Mouse (Mus musculus): Measurements from ENCODE around the gene Fbn1. TPM values are rescaled to one million over a fixed set of nuclear protein-coding genes. Genes with fewer than 3 reads are reported as not detected.

Fbn1 gene
- polyA plus RNA-seq, 1 experiment from 2014 or later: 33.6 TPM

DNA sequence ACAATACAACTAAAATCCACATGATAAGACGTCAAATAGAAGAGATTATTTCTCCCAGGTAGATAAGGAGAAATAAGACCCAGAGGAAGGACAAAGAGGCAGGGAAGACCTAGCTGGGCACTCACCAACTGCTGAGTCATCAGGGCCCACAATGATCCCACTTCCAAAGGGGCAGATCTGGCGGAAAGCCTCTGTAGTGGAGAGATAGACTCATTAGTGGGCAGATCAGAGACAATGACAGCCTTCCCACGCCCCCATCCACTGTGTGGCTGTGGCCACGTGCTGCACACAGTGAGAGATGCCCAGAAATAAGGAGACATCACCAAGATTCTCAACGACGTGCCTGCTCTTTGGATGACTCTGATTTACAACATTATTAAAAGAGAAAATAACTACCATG is 186.7 kb downstream of the Fbn1 start:
- H3K9ac ChIP-seq (ENCODE audit: low read length): no peak overlapping the region
- WGBS: 80% methylated on average over 6 of the region's 6 CpGs
- H3K4me2 ChIP-seq (ENCODE audit: low read length): no peak overlapping the region
- H3K27ac ChIP-seq (replicated peaks in 1 of 2; ENCODE audit: control insufficient read depth in 1 of 2, insufficient read depth in 1 of 2, low read depth in 2 of 2, low read length in 2 of 2): no peak overlapping the region
- no peaks in the 10 kb centered on the region for H3K27me3 ChIP-seq (ENCODE audit: control insufficient read depth, insufficient read depth, low read length)
- peaks cover 84% of the 10 kb centered on the region for H3K36me3 ChIP-seq (ENCODE audit: control insufficient read depth, insufficient read depth, low read length)
- no peaks in the 10 kb centered on the region for H3K9me3 ChIP-seq (ENCODE audit: control insufficient read depth, low read length)
- no peak overlapping the region for H3K4me3 ChIP-seq (ENCODE audit: control insufficient read depth in 1 of 2, insufficient read depth in 1 of 2, low read depth in 1 of 2, low read length in 2 of 2)
- H3K4me1 ChIP-seq (ENCODE audit: control insufficient read depth in 2 of 2, insufficient read depth in 2 of 2, low read length in 2 of 2): peaks cover 2 to 17% of the 10 kb centered on the region in 2 experiments; a peak in 3 of 4 replicates
- no peak for ATAC-seq (ENCODE audit: insufficient number of reproducible peaks, insufficient read depth, low FRiP score, low read depth)

DNA sequence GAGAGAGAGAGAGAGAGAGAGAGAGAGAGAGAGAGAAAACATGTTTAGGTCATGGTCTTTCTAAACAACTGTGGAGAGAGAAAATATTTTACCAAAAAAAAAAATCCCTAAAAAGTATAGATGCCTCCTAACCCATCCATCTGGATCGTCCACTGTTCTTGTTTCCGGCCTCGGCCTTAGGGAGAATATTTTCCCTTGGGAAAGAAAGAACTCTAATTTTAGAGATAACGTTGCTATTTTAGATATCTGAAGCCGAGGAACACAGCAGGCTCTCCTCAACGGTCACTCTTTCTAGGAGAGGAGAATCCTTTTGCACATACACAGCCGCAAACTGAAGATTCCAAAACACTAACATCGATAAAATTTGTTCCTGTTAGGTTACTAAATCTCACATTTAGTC is 188.1 kb downstream of the Fbn1 start:
- 15% methylated on average over 8 of the region's 8 CpGs for WGBS
- Histone ChIP-seq H3K27me3 (ENCODE audit: control insufficient read depth, insufficient read depth, low read length) (no peaks in the 10 kb centered on the region), H3K4me2 (ENCODE audit: low read length) (peak overlapping the region; percentile 9; the same call in 1 of the 2 replicates), H3K9me3 (ENCODE audit: control insufficient read depth, low read length) (no peaks in the 10 kb centered on the region), H3K9ac (ENCODE audit: low read length) (no peak overlapping the region), H3K4me1 (ENCODE audit: control insufficient read depth in 2 of 2, insufficient read depth in 2 of 2, low read length in 2 of 2) (peaks cover 2 to 17% of the 10 kb centered on the region in 2 experiments; a peak in 3 of 4 replicates), H3K27ac (replicated peaks in 1 of 2; ENCODE audit: control insufficient read depth in 1 of 2, insufficient read depth in 1 of 2, low read depth in 2 of 2, low read length in 2 of 2) (0 out of 4 replicates have a peak overlapping the region, but pooled peaks of 1 of the 2 experiments have one; percentile 3), H3K4me3 (ENCODE audit: control insufficient read depth in 1 of 2, insufficient read depth in 1 of 2, low read depth in 1 of 2, low read length in 2 of 2) (no peak overlapping the region), H3K36me3 (ENCODE audit: control insufficient read depth, insufficient read depth, low read length) (peaks cover 81% of the 10 kb centered on the region)
- no peak for ATAC-seq (ENCODE audit: insufficient number of reproducible peaks, insufficient read depth, low FRiP score, low read depth)

DNA sequence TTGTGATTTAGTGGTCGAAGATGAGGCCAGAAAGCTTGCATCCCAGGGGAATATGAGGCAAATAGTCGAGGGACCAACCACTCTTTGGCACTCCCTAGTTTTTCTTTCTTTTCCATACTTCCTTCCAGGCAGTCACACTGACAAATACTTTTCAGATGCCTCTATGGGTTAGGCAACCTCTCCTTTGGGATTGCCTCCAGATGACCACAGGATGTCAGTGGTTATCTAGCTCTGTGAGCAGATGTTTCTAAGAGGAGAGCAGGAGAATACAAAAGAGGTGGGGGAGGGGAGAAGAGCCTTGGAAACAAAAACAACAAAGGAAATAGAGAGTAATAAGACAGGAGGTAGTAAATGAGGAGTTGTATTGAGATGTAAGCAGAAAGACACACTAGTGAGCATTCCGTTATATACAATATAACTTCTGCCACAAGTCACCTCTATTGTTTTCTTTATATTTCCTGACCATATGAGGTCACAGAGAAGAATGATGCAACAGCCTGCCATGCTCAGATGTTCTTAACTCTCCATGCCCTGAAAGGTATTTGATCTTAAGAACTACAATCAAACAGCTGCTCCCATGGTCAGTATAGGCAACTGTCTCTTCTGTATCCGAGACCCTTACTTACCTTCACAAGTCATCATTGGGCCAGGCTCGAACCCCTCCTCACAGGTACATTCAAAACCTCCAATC is 189.3 kb downstream of the Fbn1 start:
- Histone ChIP-seq H3K4me1 (ENCODE audit: control insufficient read depth in 2 of 2, insufficient read depth in 2 of 2, low read length in 2 of 2) (peaks cover 2 to 17% of the 10 kb centered on the region in 2 experiments; a peak in 3 of 4 replicates), H3K4me2 (ENCODE audit: low read length) (no peak overlapping the region), H3K27me3 (ENCODE audit: control insufficient read depth, insufficient read depth, low read length) (no peaks in the 10 kb centered on the region), H3K36me3 (ENCODE audit: control insufficient read depth, insufficient read depth, low read length) (peaks cover 82% of the 10 kb centered on the region), H3K9me3 (ENCODE audit: control insufficient read depth, low read length) (no peaks in the 10 kb centered on the region), H3K27ac (replicated peaks in 1 of 2; ENCODE audit: control insufficient read depth in 1 of 2, insufficient read depth in 1 of 2, low read depth in 2 of 2, low read length in 2 of 2) (peak overlapping the region in 1 of 2 experiments; percentile 10; a peak in 3 of 4 replicates), H3K4me3 (ENCODE audit: control insufficient read depth in 1 of 2, insufficient read depth in 1 of 2, low read depth in 1 of 2, low read length in 2 of 2) (no peak overlapping the region), H3K9ac (ENCODE audit: low read length) (no peak overlapping the region)
- WGBS: 68% methylated on average over 5 of the region's 5 CpGs
- no peak for ATAC-seq (ENCODE audit: insufficient number of reproducible peaks, insufficient read depth, low FRiP score, low read depth)

DNA sequence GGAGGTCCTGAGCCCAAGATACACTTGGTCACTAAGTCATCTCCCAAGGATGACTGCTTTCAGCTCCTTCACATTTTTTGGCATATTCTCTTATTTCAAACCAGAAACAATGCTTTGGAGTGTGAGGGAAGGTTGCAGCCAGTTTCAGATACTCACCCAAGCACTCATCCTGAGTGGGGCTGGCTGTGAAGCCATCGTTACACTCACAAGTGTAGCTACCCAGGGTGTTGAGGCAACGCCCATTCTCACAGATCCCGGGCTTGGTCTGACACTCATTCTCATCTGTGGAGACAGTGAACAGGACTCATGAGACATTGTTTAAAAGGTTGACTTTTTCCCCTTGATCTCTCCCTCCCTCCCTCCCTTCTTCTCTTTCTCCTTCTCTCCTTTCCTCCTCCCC is 192.6 kb downstream of the Fbn1 start:
- Histone ChIP-seq H3K9ac (ENCODE audit: low read length) (no peak overlapping the region; the same call in 1 of the 2 replicates), H3K9me3 (ENCODE audit: control insufficient read depth, low read length) (no peaks in the 10 kb centered on the region), H3K27ac (replicated peaks in 1 of 2; ENCODE audit: control insufficient read depth in 1 of 2, insufficient read depth in 1 of 2, low read depth in 2 of 2, low read length in 2 of 2) (no peak overlapping the region), H3K4me1 (ENCODE audit: control insufficient read depth in 2 of 2, insufficient read depth in 2 of 2, low read length in 2 of 2) (peaks cover 0 to 14% of the 10 kb centered on the region in 2 experiments; a peak in 2 of 4 replicates), H3K36me3 (ENCODE audit: control insufficient read depth, insufficient read depth, low read length) (peaks cover 73% of the 10 kb centered on the region), H3K4me2 (ENCODE audit: low read length) (no peak overlapping the region), H3K27me3 (ENCODE audit: control insufficient read depth, insufficient read depth, low read length) (no peaks in the 10 kb centered on the region), H3K4me3 (ENCODE audit: control insufficient read depth in 1 of 2, insufficient read depth in 1 of 2, low read depth in 1 of 2, low read length in 2 of 2) (no peak overlapping the region)
- 73% methylated on average over 3 of the region's 3 CpGs for WGBS
- ATAC-seq (ENCODE audit: insufficient number of reproducible peaks, insufficient read depth, low FRiP score, low read depth): no peak

DNA sequence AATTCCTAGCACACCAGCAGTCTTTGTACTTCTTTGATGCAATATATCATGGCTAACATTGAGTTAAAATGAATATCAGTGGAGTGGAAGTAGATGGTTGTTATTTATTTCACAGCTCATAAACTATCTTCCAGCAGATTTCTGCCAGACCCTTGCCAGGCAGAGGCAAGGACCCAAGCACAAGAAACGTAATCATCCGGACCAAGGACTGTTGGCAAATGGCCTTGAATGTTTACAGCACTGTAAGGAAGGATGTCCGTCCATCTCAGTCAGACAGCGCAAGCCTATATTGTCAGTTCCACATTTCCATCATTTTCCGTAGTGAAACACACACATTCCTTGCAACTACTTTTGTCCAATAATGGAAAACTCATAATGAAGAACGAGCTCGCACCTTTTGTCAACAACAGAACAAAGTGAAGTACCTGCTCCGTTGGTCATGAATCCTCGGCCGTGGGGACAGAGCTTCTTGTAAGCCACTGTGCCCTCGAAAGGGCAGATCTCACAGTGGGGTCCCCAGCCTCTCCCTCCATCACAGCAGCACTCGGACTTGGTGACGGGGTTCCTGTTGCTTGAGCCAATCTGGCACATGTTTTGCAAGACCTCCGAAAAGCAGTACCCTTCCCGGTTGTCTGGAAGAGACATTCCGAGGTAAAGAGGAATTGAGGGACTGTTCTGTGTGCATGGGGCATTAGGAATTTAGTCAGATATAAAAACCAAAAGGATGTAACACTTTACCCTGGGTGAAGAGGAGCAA is 193.4 kb downstream of the Fbn1 start:
- Histone ChIP-seq H3K9ac (ENCODE audit: low read length) (no peak overlapping the region), H3K4me3 (ENCODE audit: control insufficient read depth in 1 of 2, insufficient read depth in 1 of 2, low read depth in 1 of 2, low read length in 2 of 2) (no peak overlapping the region), H3K4me1 (ENCODE audit: control insufficient read depth in 2 of 2, insufficient read depth in 2 of 2, low read length in 2 of 2) (peaks cover 0 to 7% of the 10 kb centered on the region in 2 experiments; a peak in 2 of 4 replicates), H3K27ac (replicated peaks in 1 of 2; ENCODE audit: control insufficient read depth in 1 of 2, insufficient read depth in 1 of 2, low read depth in 2 of 2, low read length in 2 of 2) (no peak overlapping the region), H3K9me3 (ENCODE audit: control insufficient read depth, low read length) (no peaks in the 10 kb centered on the region), H3K4me2 (ENCODE audit: low read length) (no peak overlapping the region), H3K27me3 (ENCODE audit: control insufficient read depth, insufficient read depth, low read length) (no peaks in the 10 kb centered on the region), H3K36me3 (ENCODE audit: control insufficient read depth, insufficient read depth, low read length) (peaks cover 74% of the 10 kb centered on the region)
- no peak for ATAC-seq (ENCODE audit: insufficient number of reproducible peaks, insufficient read depth, low FRiP score, low read depth)
- 85% methylated on average over 16 of the region's 16 CpGs for WGBS

DNA sequence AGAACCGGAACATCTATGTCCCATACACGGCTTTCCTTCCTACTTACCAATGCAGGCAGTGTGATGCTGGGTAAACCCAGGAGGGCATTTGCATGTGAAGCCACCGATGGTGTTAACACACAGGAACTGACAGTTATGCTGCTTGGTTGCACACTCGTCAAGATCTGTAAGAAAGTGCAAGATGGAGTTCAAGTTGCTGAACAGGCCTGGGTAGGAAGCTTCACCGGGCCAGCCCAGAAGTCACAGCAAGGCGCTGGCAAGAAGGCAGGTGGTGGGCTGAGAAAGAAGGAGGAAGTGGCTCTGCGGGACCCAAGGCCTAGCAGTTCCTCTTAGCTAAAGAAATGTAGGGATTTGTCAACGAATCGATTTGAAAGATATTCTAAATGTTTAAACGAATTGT is 198.1 kb downstream of the Fbn1 start:
- Histone ChIP-seq H3K9me3 (ENCODE audit: control insufficient read depth, low read length) (no peaks in the 10 kb centered on the region), H3K36me3 (ENCODE audit: control insufficient read depth, insufficient read depth, low read length) (peaks cover 79% of the 10 kb centered on the region), H3K27ac (replicated peaks in 1 of 2; ENCODE audit: control insufficient read depth in 1 of 2, insufficient read depth in 1 of 2, low read depth in 2 of 2, low read length in 2 of 2) (no peak overlapping the region), H3K4me2 (ENCODE audit: low read length) (no peak overlapping the region), H3K27me3 (ENCODE audit: control insufficient read depth, insufficient read depth, low read length) (no peaks in the 10 kb centered on the region), H3K4me1 (ENCODE audit: control insufficient read depth in 2 of 2, insufficient read depth in 2 of 2, low read length in 2 of 2) (no peaks in the 10 kb centered on the region), H3K9ac (ENCODE audit: low read length) (no peak overlapping the region), H3K4me3 (ENCODE audit: control insufficient read depth in 1 of 2, insufficient read depth in 1 of 2, low read depth in 1 of 2, low read length in 2 of 2) (no peak overlapping the region)
- no peak for ATAC-seq (ENCODE audit: insufficient number of reproducible peaks, insufficient read depth, low FRiP score, low read depth)
- 88% methylated on average over 10 of the region's 10 CpGs for WGBS

DNA sequence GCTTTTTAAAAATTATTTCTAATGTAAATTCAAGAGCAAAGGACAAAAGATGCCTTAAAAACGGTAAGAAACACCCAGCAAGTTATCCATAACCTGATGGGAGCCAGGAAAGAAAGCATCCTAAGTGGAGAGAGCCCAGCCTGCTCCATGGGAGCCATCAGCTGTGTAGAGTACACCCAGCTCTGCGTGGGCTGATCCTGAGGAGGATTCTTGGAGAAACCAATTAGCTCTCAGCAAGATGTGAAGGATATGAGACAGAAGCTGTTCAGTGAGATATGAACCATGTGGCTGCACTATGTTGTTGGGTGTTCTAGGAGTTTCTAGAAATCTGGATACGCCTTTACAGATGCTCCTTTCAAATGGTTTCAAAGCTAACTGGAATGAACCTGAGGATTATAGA is 202.1 kb downstream of the Fbn1 start:
- H3K36me3 ChIP-seq (ENCODE audit: control insufficient read depth, insufficient read depth, low read length): peaks cover 77% of the 10 kb centered on the region
- 83% methylated on average over 3 of the region's 3 CpGs for WGBS
- no peak overlapping the region for H3K9ac ChIP-seq (ENCODE audit: low read length)
- no peak overlapping the region for H3K4me3 ChIP-seq (ENCODE audit: control insufficient read depth in 1 of 2, insufficient read depth in 1 of 2, low read depth in 1 of 2, low read length in 2 of 2)
- no peaks in the 10 kb centered on the region for H3K9me3 ChIP-seq (ENCODE audit: control insufficient read depth, low read length)
- H3K27me3 ChIP-seq (ENCODE audit: control insufficient read depth, insufficient read depth, low read length): no peaks in the 10 kb centered on the region
- H3K4me1 ChIP-seq (ENCODE audit: control insufficient read depth in 2 of 2, insufficient read depth in 2 of 2, low read length in 2 of 2): no peaks in the 10 kb centered on the region
- ATAC-seq (ENCODE audit: insufficient number of reproducible peaks, insufficient read depth, low FRiP score, low read depth): no peak
- H3K27ac ChIP-seq (replicated peaks in 1 of 2; ENCODE audit: control insufficient read depth in 1 of 2, insufficient read depth in 1 of 2, low read depth in 2 of 2, low read length in 2 of 2): no peak overlapping the region
- no peak overlapping the region for H3K4me2 ChIP-seq (ENCODE audit: low read length)
